Mouse (Mus musculus): Measurements from ENCODE around the gene Grm5.

Gene Grm5

GRCm38 (mm10) chr7:87583868-87584267 is at the start of gene Grm5:
TSS of gene Grm5 (plus strand) at chr7:87584168.
- DNase-seq (ENCODE audit: low read depth, low spot score): no peak

- DNase-seq (ENCODE audit: low read depth, low spot score): no peak
Observed at GRCm38 (mm10) chr7:87539031-87539430, 44.9 kb upstream of the Grm5 start.

- no peak for DNase-seq (ENCODE audit: low read depth, low spot score)
Observed at GRCm38 (mm10) chr7:87565300-87565699, 18.7 kb upstream of the Grm5 start.

GRCm38 (mm10) chr7:87566476-87566875 is 17.5 kb upstream of the Grm5 start:
- DNase-seq (ENCODE audit: low read depth, low spot score): peak; percentile 55

GRCm38 (mm10) chr7:87584281-87584701 is 323 bp downstream of the Grm5 start:
- peak; percentile 46 for DNase-seq (ENCODE audit: low read depth, low spot score)

GRCm38 (mm10) chr7:87586271-87586937 is 2.4 kb downstream of the Grm5 start:
- no peak for DNase-seq (ENCODE audit: low read depth, low spot score)

GRCm38 (mm10) chr7:87587976-87588375 is 4.0 kb downstream of the Grm5 start:
- peak; percentile 46 for DNase-seq (ENCODE audit: low read depth, low spot score)

- no peak for DNase-seq (ENCODE audit: low read depth, low spot score)
Observed at GRCm38 (mm10) chr7:87626251-87626650, 42.3 kb downstream of the Grm5 start.

GRCm38 (mm10) chr7:87635530-87635929 is 51.6 kb downstream of the Grm5 start:
- peak; percentile 5 for DNase-seq (ENCODE audit: low read depth, low spot score)

- DNase-seq (ENCODE audit: low read depth, low spot score): no peak
Observed at GRCm38 (mm10) chr7:87650610-87651009, 66.6 kb downstream of the Grm5 start.

- no peak for DNase-seq (ENCODE audit: low read depth, low spot score)
Observed at GRCm38 (mm10) chr7:87661794-87662193, 77.8 kb downstream of the Grm5 start.

- DNase-seq (ENCODE audit: low read depth, low spot score): no peak
Observed at GRCm38 (mm10) chr7:87664041-87664440, 80.1 kb downstream of the Grm5 start.

- DNase-seq (ENCODE audit: low read depth, low spot score): no peak
Observed at GRCm38 (mm10) chr7:87716393-87716792, 132.4 kb downstream of the Grm5 start.

- DNase-seq (ENCODE audit: low read depth, low spot score): no peak
Observed at GRCm38 (mm10) chr7:87718631-87719030, 134.7 kb downstream of the Grm5 start.

- DNase-seq (ENCODE audit: low read depth, low spot score): no peak
Observed at GRCm38 (mm10) chr7:87734511-87734910, 150.5 kb downstream of the Grm5 start.

GRCm38 (mm10) chr7:87761945-87762344 is 178.0 kb downstream of the Grm5 start:
- DNase-seq (ENCODE audit: low read depth, low spot score): no peak

GRCm38 (mm10) chr7:87762376-87762775 is 178.4 kb downstream of the Grm5 start:
- no peak for DNase-seq (ENCODE audit: low read depth, low spot score)

GRCm38 (mm10) chr7:87787560-87787959 is 203.6 kb downstream of the Grm5 start:
- DNase-seq (ENCODE audit: low read depth, low spot score): no peak

GRCm38 (mm10) chr7:87788963-87789362 is 205.0 kb downstream of the Grm5 start:
- DNase-seq (ENCODE audit: low read depth, low spot score): no peak

GRCm38 (mm10) chr7:87793896-87794295 is 209.9 kb downstream of the Grm5 start:
- DNase-seq (ENCODE audit: low read depth, low spot score): no peak

GRCm38 (mm10) chr7:87824898-87825297 is 240.9 kb downstream of the Grm5 start:
- DNase-seq (ENCODE audit: low read depth, low spot score): no peak

- no peak for DNase-seq (ENCODE audit: low read depth, low spot score)
Observed at GRCm38 (mm10) chr7:87834669-87835068, 250.7 kb downstream of the Grm5 start.

- no peak for DNase-seq (ENCODE audit: low read depth, low spot score)
Observed at GRCm38 (mm10) chr7:87838579-87838978, 254.6 kb downstream of the Grm5 start.

GRCm38 (mm10) chr7:87843496-87843895 is 259.5 kb downstream of the Grm5 start:
- DNase-seq (ENCODE audit: low read depth, low spot score): no peak

All from mesoderm, embryonic 11.5 days (tissue).